ENCODE assay signal across 8 mouse cellular contexts in genomic region chrX:74367512-74367911, GRCm38 (mm10). TPM values are rescaled to one million over a fixed set of nuclear protein-coding genes. Genes with fewer than 3 reads are reported as not detected.
A peak's percentile ranks its signal among the peaks of the same experiment; 100 is the strongest.
DNase-seq lines count a peak whose midpoint lies in the region; ATAC-seq and TF ChIP-seq lines count a peak whose summit lies in the region.

No protein-coding gene starts in this region.

- ATAC-seq in heart, embryonic 12.5 days (ENCODE audit: insufficient number of reproducible peaks, low FRiP score), result no peak
- no peak for ATAC-seq in forebrain, postnatal 0 days
- ATAC-seq in liver, embryonic 16.5 days (ENCODE audit: low read depth), result no peak

- H3K4me3 ChIP-seq in heart, embryonic 12.5 days, result peak overlapping the region; percentile 74
- peak overlapping the region; percentile 75 to 77 for H3K4me3 ChIP-seq in ES-E14 (ENCODE audit: insufficient read depth in 1 of 2, low read depth in 1 of 2, low read length in 2 of 2, poor library complexity in 1 of 2, severe bottlenecking in 1 of 2)
- peak overlapping the region; percentile 48 for H3K4me3 ChIP-seq in forebrain, postnatal 0 days (ENCODE audit: low read depth, low read length)
- peak overlapping the region; percentile 77 for H3K4me3 ChIP-seq in liver, embryonic 16.5 days (ENCODE audit: low read depth, low read length)

- H3K27ac ChIP-seq in heart, embryonic 12.5 days (ENCODE audit: poor library complexity, severe bottlenecking), result peak overlapping the region; percentile 76; the same call in 1 of the 2 replicates
- no peak overlapping the region for H3K27ac ChIP-seq in ES-E14 (ENCODE audit: insufficient read depth, low read depth, low read length, poor library complexity, severe bottlenecking)
- 0 out of 2 replicates have a peak overlapping the region, but pooled peaks have one; percentile 82 for H3K27ac ChIP-seq in forebrain, postnatal 0 days (ENCODE audit: low read depth, low read length)
- no peak overlapping the region; the same call in 1 of the 2 replicates for H3K27ac ChIP-seq in liver, embryonic 16.5 days (ENCODE audit: low read length)

- no peaks in the 10 kb centered on the region for H3K27me3 ChIP-seq in heart, embryonic 12.5 days (replicated peaks)
- H3K27me3 ChIP-seq in forebrain, postnatal 0 days (ENCODE audit: insufficient read depth, low read length), result no peaks in the 10 kb centered on the region
- H3K27me3 ChIP-seq in liver, embryonic 16.5 days (ENCODE audit: control insufficient read depth, insufficient read depth, low read depth, low read length), result no peaks in the 10 kb centered on the region

- intact Hi-C loops in heart, postnatal 25 days (cut with DNase I), result loop anchor here (5.0 kb wide), 2 partner anchors 55 to 120 kb away; partner anchors contain the start of genes Fam50a and Flna

- in situ Hi-C loops in ES-E14 (cut with MboI; ENCODE audit: low sequenced_read_pairs in 2 of 2, unreplicated experiment in 2 of 2), result no loop called here

- H3K4me2 ChIP-seq in heart, embryonic 12.5 days, result peak overlapping the region; percentile 75
- peak overlapping the region; percentile 58 for H3K4me2 ChIP-seq in forebrain, postnatal 0 days (ENCODE audit: low read depth)
- peak overlapping the region; percentile 72 for H3K4me2 ChIP-seq in liver, embryonic 16.5 days (ENCODE audit: low read depth, low read length)

- no peak for DNase-seq in heart, postnatal 25 days (ENCODE audit: low spot score)
- DNase-seq in ES-E14 (ENCODE audit: low read depth, low spot score), result no peak
- no peak for DNase-seq in forebrain, postnatal 0 days
- DNase-seq in urinary bladder, postnatal 4 days (ENCODE audit: low spot score in 2 of 2), result no peak
- DNase-seq in thymus, adult 18-20 months, result no peak
- DNase-seq in layer of hippocampus, adult 11-12 months (ENCODE audit: low spot score), result no peak

- H3K36me3 ChIP-seq in heart, embryonic 12.5 days, result peaks cover 22% of the 10 kb centered on the region
- H3K36me3 ChIP-seq in ES-E14 (ENCODE audit: control insufficient read depth, insufficient read depth, low read length, poor library complexity, severe bottlenecking), result no peaks in the 10 kb centered on the region
- no peaks in the 10 kb centered on the region for H3K36me3 ChIP-seq in forebrain, postnatal 0 days (ENCODE audit: insufficient read depth)
- no peaks in the 10 kb centered on the region; the same call in 1 of the 2 replicates for H3K36me3 ChIP-seq in liver, embryonic 16.5 days (ENCODE audit: control insufficient read depth, insufficient read depth)

- peak overlapping the region; percentile 88 for H3K9ac ChIP-seq in heart, embryonic 12.5 days
- peak overlapping the region; percentile 91; the same call in 1 of the 2 replicates for H3K9ac ChIP-seq in ES-E14 (ENCODE audit: insufficient read depth, low read depth, low read length, poor library complexity, severe bottlenecking)
- H3K9ac ChIP-seq in forebrain, postnatal 0 days, result peak overlapping the region; percentile 70
- peak overlapping the region; percentile 87 for H3K9ac ChIP-seq in liver, embryonic 16.5 days (ENCODE audit: low read depth, low read length)

- no peak for TF ChIP-seq CTCF in forebrain, postnatal 0 days (IDR thresholded peaks at IDR 0.05; ENCODE audit: low read depth)

- peaks cover 10% of the 10 kb centered on the region for H3K4me1 ChIP-seq in heart, embryonic 12.5 days (replicated peaks)
- H3K4me1 ChIP-seq in ES-E14 (ENCODE audit: control insufficient read depth in 2 of 2, insufficient read depth in 2 of 2, low read length in 2 of 2, poor library complexity in 1 of 2), result peaks cover 0 to 8% of the 10 kb centered on the region in 2 experiments; a peak in 1 of 4 replicates
- no peaks in the 10 kb centered on the region for H3K4me1 ChIP-seq in forebrain, postnatal 0 days (ENCODE audit: insufficient read depth)
- peaks cover 18% of the 10 kb centered on the region for H3K4me1 ChIP-seq in liver, embryonic 16.5 days (ENCODE audit: control insufficient read depth, low read depth, low read length)

- H3K9me3 ChIP-seq in heart, embryonic 12.5 days (replicated peaks), result no peaks in the 10 kb centered on the region
- no peaks in the 10 kb centered on the region for H3K9me3 ChIP-seq in ES-E14 (ENCODE audit: control insufficient read depth, insufficient read depth, low read depth, low read length)
- H3K9me3 ChIP-seq in forebrain, postnatal 0 days (ENCODE audit: low read length), result no peaks in the 10 kb centered on the region
- no peaks in the 10 kb centered on the region for H3K9me3 ChIP-seq in liver, embryonic 16.5 days (replicated peaks; ENCODE audit: control insufficient read depth, low read length)

- 58% methylated on average over 10 of the region's 10 CpGs for WGBS in heart, embryonic 12.5 days
- WGBS in forebrain, postnatal 0 days, result 64% methylated on average over 10 of the region's 10 CpGs
- WGBS in liver, embryonic 16.5 days (ENCODE audit: insufficient replicate concordance), result 49% methylated on average over 10 of the region's 10 CpGs

TF ChIP-seq in ES-E14, 5 proteins besides CTCF, POLR2A, EP300 and RAD21:
- TF ChIP-seq ZC3H11A (IDR thresholded peaks at IDR 0.05; ENCODE audit: borderline replicate concordance, low read depth, low read length) (no peak), MAFK (IDR thresholded peaks at IDR 0.05; ENCODE audit: insufficient read depth, low read depth, low read length) (no peak), CHD2 (IDR thresholded peaks at IDR 0.05; ENCODE audit: low read depth, low read length) (no peak), ZNF384 (IDR thresholded peaks at IDR 0.05; ENCODE audit: low read depth, low read length) (no peak), HCFC1 (IDR thresholded peaks at IDR 0.05; ENCODE audit: borderline replicate concordance, insufficient read depth, low read length) (no peak)

RNA-seq across cellular contexts. Expression of gene Ubl4a, which starts 5.5 kb away (rescaled TPM):
- 57.4 and 58.2 TPM in 2 replicates for polyA plus RNA-seq in heart, embryonic 12.5 days (2016; fragmentation: Nextera tagmentation; extraction: Ambion mirVana)
- total RNA-seq in heart, postnatal 25 days (2021), result 10 to 100 TPM; 65.9 to 69.6 TPM
- 15.3 and 17.5 TPM in 2 replicates for total RNA-seq in ES-E14 (2012; rRNA removed)
- total RNA-seq in forebrain, postnatal 0 days (2014; rRNA removed), result 39.5 and 47.0 TPM in 2 replicates
- polyA plus RNA-seq in forebrain, postnatal 0 days (2015; fragmentation: Nextera tagmentation; extraction: Ambion mirVana), result 73.9 and 77.4 TPM in 2 replicates
- 37.1 and 39.3 TPM in 2 replicates for polyA plus RNA-seq in liver, embryonic 16.5 days (2015; fragmentation: Nextera tagmentation; extraction: Ambion mirVana)

RNA-seq across cellular contexts. Expression of gene Slc10a3, which starts 5.6 kb away (rescaled TPM):
- polyA plus RNA-seq in heart, embryonic 12.5 days (2016; fragmentation: Nextera tagmentation; extraction: Ambion mirVana), result 13.5 and 13.7 TPM in 2 replicates
- total RNA-seq in heart, postnatal 25 days (2021), result 1 to 10 TPM; 4.3 to 5.4 TPM
- total RNA-seq in ES-E14 (2012; rRNA removed), result 8.4 and 11.4 TPM in 2 replicates
- total RNA-seq in forebrain, postnatal 0 days (2014; rRNA removed), result 6.5 and 6.6 TPM in 2 replicates
- 4.6 and 4.8 TPM in 2 replicates for polyA plus RNA-seq in forebrain, postnatal 0 days (2015; fragmentation: Nextera tagmentation; extraction: Ambion mirVana)
- polyA plus RNA-seq in liver, embryonic 16.5 days (2015; fragmentation: Nextera tagmentation; extraction: Ambion mirVana), result 6.1 TPM in 2 replicates

RNA-seq across cellular contexts. Expression of gene Lage3, which starts 14.1 kb away (rescaled TPM):
- polyA plus RNA-seq in heart, embryonic 12.5 days (2016; fragmentation: Nextera tagmentation; extraction: Ambion mirVana), result 93.9 and 95.5 TPM in 2 replicates
- 10 to 100 TPM; 30.6 to 36.7 TPM for total RNA-seq in heart, postnatal 25 days (2021)
- 64.6 and 71.1 TPM in 2 replicates for total RNA-seq in ES-E14 (2012; rRNA removed)
- total RNA-seq in forebrain, postnatal 0 days (2014; rRNA removed), result 62.5 and 67.3 TPM in 2 replicates
- polyA plus RNA-seq in forebrain, postnatal 0 days (2015; fragmentation: Nextera tagmentation; extraction: Ambion mirVana), result 68.7 and 80.4 TPM in 2 replicates
- 35.8 and 42.0 TPM in 2 replicates for polyA plus RNA-seq in liver, embryonic 16.5 days (2015; fragmentation: Nextera tagmentation; extraction: Ambion mirVana)

RNA-seq across cellular contexts. Expression of gene Fam3a, which starts 25.6 kb away (rescaled TPM):
- 25.7 and 26.8 TPM in 2 replicates for polyA plus RNA-seq in heart, embryonic 12.5 days (2016; fragmentation: Nextera tagmentation; extraction: Ambion mirVana)
- total RNA-seq in heart, postnatal 25 days (2021), result 10 to 100 TPM; 15.4 to 19.3 TPM
- total RNA-seq in ES-E14 (2012; rRNA removed), result 8.9 and 9.6 TPM in 2 replicates
- total RNA-seq in forebrain, postnatal 0 days (2014; rRNA removed), result 24.5 and 33.6 TPM in 2 replicates
- 28.9 and 31.6 TPM in 2 replicates for polyA plus RNA-seq in forebrain, postnatal 0 days (2015; fragmentation: Nextera tagmentation; extraction: Ambion mirVana)
- 13.1 and 14.2 TPM in 2 replicates for polyA plus RNA-seq in liver, embryonic 16.5 days (2015; fragmentation: Nextera tagmentation; extraction: Ambion mirVana)

RNA-seq across cellular contexts. Expression of gene Ikbkg, which starts 25.6 kb away (rescaled TPM):
- polyA plus RNA-seq in heart, embryonic 12.5 days (2016; fragmentation: Nextera tagmentation; extraction: Ambion mirVana), result 25.6 and 29.4 TPM in 2 replicates
- 10 to 100 TPM; 48.3 to 48.5 TPM for total RNA-seq in heart, postnatal 25 days (2021)
- total RNA-seq in ES-E14 (2012; rRNA removed), result 15.4 and 25.3 TPM in 2 replicates
- total RNA-seq in forebrain, postnatal 0 days (2014; rRNA removed), result 30.6 and 41.4 TPM in 2 replicates
- 11.0 and 13.7 TPM in 2 replicates for polyA plus RNA-seq in forebrain, postnatal 0 days (2015; fragmentation: Nextera tagmentation; extraction: Ambion mirVana)
- 29.4 and 29.7 TPM in 2 replicates for polyA plus RNA-seq in liver, embryonic 16.5 days (2015; fragmentation: Nextera tagmentation; extraction: Ambion mirVana)

Comparison
In these comparisons a context has a peak if more than half of its experiments do, and no peak if none do; other contexts are left out.
1. H3K27ac ChIP-seq: peak in heart, embryonic 12.5 days (single experiment) and forebrain, postnatal 0 days (single experiment); none in ES-E14 (single experiment) and liver, embryonic 16.5 days (single experiment).
2. Peak in every context shown above with its lines, with median percentiles within 50 percentile points of each other: H3K4me2 ChIP-seq, H3K4me3 ChIP-seq and H3K9ac ChIP-seq.